Mouse (Mus musculus) heart, postnatal 0 days (tissue): ENCODE results near the gene Pkig. TPM values are rescaled to one million over a fixed set of nuclear protein-coding genes. Genes with fewer than 3 reads are reported as not detected.
A peak's percentile ranks its signal among the peaks of the same experiment; 100 is the strongest.

Experiments used
- ATAC-seq: fragments of 200-750 bp; cut with Nextera tagmentation; 2 replicates; pipeline ENCODE4 v1.8.0; 2017; ENCODE audit warnings: low read depth, moderate number of reproducible peaks, moderate library complexity; ENCODE audit not compliant: insufficient read depth
- DNase-seq: peaks from one replicate; pipeline ENCODE4 v3.0.0-alpha.2; 2016; ENCODE audit warnings: low spot score
- H3K27ac ChIP-seq: fragments of 300-500 bp; sonication (generic); 2 replicates; pipeline ENCODE4 v1.5.1; 2014; ENCODE audit warnings: low read depth, mild to moderate bottlenecking
- H3K27me3 ChIP-seq: fragments of 300-500 bp; sonication (generic); 2 replicates; pipeline ENCODE4 v1.6.1; 2014; ENCODE audit warnings: low read length, mixed read lengths; ENCODE audit not compliant: control insufficient read depth, insufficient read depth
- H3K36me3 ChIP-seq: fragments of 300-500 bp; sonication (generic); replicated peaks from 2 replicates; pipeline ENCODE4 v1.6.1; 2014; ENCODE audit warnings: low read length, mixed read lengths; ENCODE audit not compliant: control insufficient read depth, insufficient read depth
- H3K4me1 ChIP-seq: fragments of 300-500 bp; sonication (generic); 2 replicates; pipeline ENCODE4 v1.6.1; 2014; ENCODE audit warnings: antibody characterized with exemption; ENCODE audit not compliant: control insufficient read depth, insufficient read depth
- H3K4me2 ChIP-seq: fragments of 300-500 bp; sonication (generic); 2 replicates; pipeline ENCODE4 v1.6.1; 2014; ENCODE audit warnings: low read depth, mild to moderate bottlenecking, low read length, moderate library complexity
- H3K4me3 ChIP-seq: fragments of 300-500 bp; sonication (generic); 2 replicates; pipeline ENCODE4 v1.5.1; 2014; ENCODE audit warnings: low read depth, low read length
- H3K9ac ChIP-seq: fragments of 300-500 bp; sonication (generic); replicated peaks from 2 replicates; pipeline ENCODE4 v1.6.1; 2014; ENCODE audit warnings: low read depth, low read length, mixed read lengths
- H3K9me3 ChIP-seq: fragments of 300-500 bp; sonication (generic); replicated peaks from 2 replicates; pipeline ENCODE4 v1.6.1; 2016; ENCODE audit warnings: low read length; ENCODE audit not compliant: control insufficient read depth
- CTCF ChIP-seq: IDR thresholded peaks from 2 replicates; pipeline ENCODE4 v1.5.1; 2016; ENCODE audit warnings: antibody characterized with exemption, control low read depth, low read depth
- EP300 ChIP-seq: IDR thresholded peaks from 2 replicates; pipeline ENCODE4 v1.6.1; 2016; ENCODE audit warnings: antibody characterized with exemption, low read depth
- WGBS: fragments of 180-500 bp; shearing (Covaris S2); extraction: QIAGEN DNeasy Blood & Tissue Kit; methylation state at CpG from one replicate; pipeline ENCODE4 v1.1.7; 2014; 5-methylcytosine and 5-hydroxymethylcytosine counted together
- polyA plus RNA-seq: library from polyadenylated mRNA; unstranded; fragments of >200 nt; fragmentation: Nextera tagmentation; extraction: Ambion mirVana; gene quantifications from 2 replicates; pipeline ENCODE4 v1.2.1, GENCODE M21; 2015
- total RNA-seq: library from RNA; depleted of rRNA; stranded (reverse); fragments of >200 nt; gene quantifications from 2 replicates; pipeline ENCODE4 v1.2.3, GENCODE M21; 2014; ENCODE audit warnings: low replicate concordance

Gene Pkig
- total and polyA plus RNA-seq, 2 experiments from 2014 or later, result 363 to 495 TPM

- Histone ChIP-seq H3K4me2 (no peak overlapping the region), H3K4me3 (no peak overlapping the region), H3K4me1 (peaks cover 21% of the 10 kb centered on the region; the same call in 1 of the 2 replicates), H3K9ac (0 out of 2 replicates have a peak overlapping the region, but pooled peaks have one; percentile 21), H3K27me3 (no peaks in the 10 kb centered on the region), H3K9me3 (no peaks in the 10 kb centered on the region), H3K36me3 (peaks cover 32% of the 10 kb centered on the region), H3K27ac (peak overlapping the region; percentile 65)
- 15% methylated on average over 9 of the region's 9 CpGs for WGBS
- TF ChIP-seq EP300 (no peak), CTCF (peak; percentile 97)
- ATAC-seq (peak; percentile 72), DNase-seq (peak; percentile 88)
These were observed 60.9 kb downstream of the Pkig start for GRCm38 (mm10) chr2:163718951-163719603.

GRCm38 (mm10) chr2:163719616-163720015 is 61.4 kb downstream of the Pkig start:
- ATAC-seq, result no peak
- no peak for DNase-seq
- Histone ChIP-seq H3K9me3 (no peaks in the 10 kb centered on the region), H3K27me3 (no peaks in the 10 kb centered on the region), H3K4me2 (no peak overlapping the region), H3K27ac (no peak overlapping the region), H3K4me3 (no peak overlapping the region), H3K4me1 (peaks cover 21% of the 10 kb centered on the region; the same call in 1 of the 2 replicates), H3K36me3 (peaks cover 37% of the 10 kb centered on the region), H3K9ac (no peak overlapping the region)
- TF ChIP-seq CTCF (no peak), EP300 (no peak)
- 44% methylated on average over 4 of the region's 4 CpGs for WGBS

- 28% methylated on average over 7 of the region's 7 CpGs for WGBS
- H3K36me3 ChIP-seq, result peaks cover 63% of the 10 kb centered on the region
- peak; percentile 76 for DNase-seq
These were observed 64.4 kb downstream of the Pkig start for GRCm38 (mm10) chr2:163722550-163722949.

GRCm38 (mm10) chr2:163726766-163727393 is 68.7 kb downstream of the Pkig start:
- H3K4me2 ChIP-seq, result no peak overlapping the region
- no peak for DNase-seq
- no peak overlapping the region for H3K9ac ChIP-seq
- H3K27ac ChIP-seq, result peak overlapping the region; percentile 1
- no peak for ATAC-seq
- no peaks in the 10 kb centered on the region for H3K27me3 ChIP-seq
- TF ChIP-seq CTCF (no peak), EP300 (no peak)
- 0 out of 2 replicates have a peak, but pooled peaks cover 5% of the 10 kb centered on the region for H3K4me1 ChIP-seq
- H3K36me3 ChIP-seq, result peaks cover 80% of the 10 kb centered on the region
- WGBS, result 49% methylated on average over 5 of the region's 5 CpGs
- no peaks in the 10 kb centered on the region for H3K9me3 ChIP-seq
- no peak overlapping the region for H3K4me3 ChIP-seq

More at GRCm38 (mm10) chr2:163722550-163722949, 64.4 kb downstream of the Pkig start:
- no peak for TF ChIP-seq EP300
- no peak for TF ChIP-seq CTCF
- H3K9ac ChIP-seq, result no peak overlapping the region
- H3K4me3 ChIP-seq, result no peak overlapping the region
- peaks cover 10% of the 10 kb centered on the region; the same call in 1 of the 2 replicates for H3K4me1 ChIP-seq
- no peaks in the 10 kb centered on the region for H3K9me3 ChIP-seq
- no peak overlapping the region for H3K4me2 ChIP-seq
- H3K27ac ChIP-seq, result peak overlapping the region; percentile 44; the same call in 1 of the 2 replicates
- H3K27me3 ChIP-seq, result no peaks in the 10 kb centered on the region
- peak; percentile 76 for ATAC-seq

GRCm38 (mm10) chr2:163728300-163728699 is 70.1 kb downstream of the Pkig start:
- Histone ChIP-seq H3K4me2 (no peak overlapping the region), H3K27ac (no peak overlapping the region), H3K4me1 (0 out of 2 replicates have a peak, but pooled peaks cover 3% of the 10 kb centered on the region), H3K4me3 (no peak overlapping the region), H3K36me3 (peaks cover 67% of the 10 kb centered on the region), H3K27me3 (no peaks in the 10 kb centered on the region), H3K9me3 (no peaks in the 10 kb centered on the region), H3K9ac (no peak overlapping the region)
- no peak for ATAC-seq
- 90% methylated on average over 4 of the region's 4 CpGs for WGBS
- TF ChIP-seq CTCF, result no peak
- TF ChIP-seq EP300, result no peak
- DNase-seq, result no peak
